Mouse (Mus musculus): ENCODE results near the gene Cd52.

DNA sequence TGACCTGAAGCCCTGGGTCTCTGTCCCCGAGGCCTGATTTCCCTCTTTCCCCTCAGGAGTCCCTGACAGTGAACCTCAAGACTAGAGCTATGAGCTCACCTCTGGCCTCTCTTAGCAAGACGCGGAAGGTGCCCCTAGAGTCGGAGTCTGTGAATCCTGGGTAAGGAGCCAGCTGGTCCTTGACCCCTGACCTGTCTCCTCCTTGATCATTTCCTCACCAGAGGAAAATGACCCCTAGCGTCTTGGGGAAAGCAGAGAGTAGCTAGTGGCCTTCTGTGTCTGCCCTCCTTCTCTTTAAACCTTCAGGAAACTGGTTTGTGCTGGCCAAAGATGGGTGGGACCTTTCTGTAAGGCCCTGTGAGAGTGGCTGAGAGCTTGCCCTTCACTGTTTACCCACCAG lies 13.3 kb upstream of the Cd52 start:
- TF ChIP-seq GABPA (IDR thresholded peaks at IDR 0.05; ENCODE audit: insufficient replicate concordance, low read depth, low read length) (no peak), ZC3H11A (IDR thresholded peaks at IDR 0.05; ENCODE audit: low read depth, low read length) (no peak), ZNF384 (IDR thresholded peaks at IDR 0.05; ENCODE audit: low read depth, low read length) (no peak), CTCF (conservative IDR thresholded peaks at IDR 0.05 in 1 of 2, IDR thresholded peaks at IDR 0.05 in 1 of 2; ENCODE audit: low read depth in 2 of 2, low read length in 2 of 2) (no peak), USF1 (IDR thresholded peaks at IDR 0.05; ENCODE audit: low read depth, low read length) (no peak), ZKSCAN1 (IDR thresholded peaks at IDR 0.05; ENCODE audit: borderline replicate concordance, low read depth, low read length) (no peak), POLR2AphosphoS2 (IDR thresholded peaks at IDR 0.05; ENCODE audit: low read depth, low read length) (no peak), POLR2A (IDR thresholded peaks at IDR 0.05; ENCODE audit: low read depth, low read length) (no peak), NELFE (IDR thresholded peaks at IDR 0.05; ENCODE audit: low read depth, low read length) (no peak), TBP (conservative IDR thresholded peaks at IDR 0.05; ENCODE audit: low read depth, low read length) (no peak), SIN3A (IDR thresholded peaks at IDR 0.05; ENCODE audit: low read length) (no peak), MAZ (IDR thresholded peaks at IDR 0.05; ENCODE audit: low read depth, low read length) (no peak)

Data from CH12.LX (cell line).